In genomic region chr14:57145741-57146140, GRCm38 (mm10) we compare ENCODE assay signal across 18 mouse cellular contexts. TPM values are rescaled to one million over a fixed set of nuclear protein-coding genes. Genes with fewer than 3 reads are reported as not detected.
DNase-seq lines count a peak whose midpoint lies in the region; ATAC-seq and TF ChIP-seq lines count a peak whose summit lies in the region.
"Had no signal": no experiment of that assay in that cellular context is flagged by ENCODE, and none has a peak within 500 bp of the region (broad histone marks: within the 10 kb centered on the region; RNA-seq: fewer than 3 reads in every experiment).

No protein-coding gene starts in this region.

- H3K36me3 ChIP-seq in hindbrain, embryonic 14.5 days (replicated peaks; ENCODE audit: control insufficient read depth, insufficient read depth): no peaks in the 10 kb centered on the region
- H3K36me3 ChIP-seq in hindbrain, embryonic 11.5 days (ENCODE audit: control insufficient read depth, insufficient read depth, low read length): no peaks in the 10 kb centered on the region
- H3K36me3 ChIP-seq in kidney, embryonic 16.5 days (ENCODE audit: insufficient read depth, low read length): no peaks in the 10 kb centered on the region
- no peaks in the 10 kb centered on the region for H3K36me3 ChIP-seq in stomach, embryonic 14.5 days (ENCODE audit: control insufficient read depth, insufficient read depth, low read length)
- no peaks in the 10 kb centered on the region for H3K36me3 ChIP-seq in stomach, postnatal 0 days (ENCODE audit: control insufficient read depth, insufficient read depth, low read length)
- H3K36me3 ChIP-seq: G1E; limb, embryonic 15.5 days; midbrain, embryonic 15.5 days had no signal

- no peaks in the 10 kb centered on the region for H3K27me3 ChIP-seq in hindbrain, embryonic 14.5 days (ENCODE audit: control insufficient read depth, insufficient read depth, low read length)
- no peaks in the 10 kb centered on the region for H3K27me3 ChIP-seq in hindbrain, embryonic 11.5 days (ENCODE audit: control insufficient read depth, insufficient read depth, low read length)
- H3K27me3 ChIP-seq in kidney, embryonic 16.5 days (ENCODE audit: insufficient read depth, low read length): no peaks in the 10 kb centered on the region
- H3K27me3 ChIP-seq in stomach, embryonic 14.5 days (ENCODE audit: control insufficient read depth, insufficient read depth, low read length): no peaks in the 10 kb centered on the region
- no peaks in the 10 kb centered on the region for H3K27me3 ChIP-seq in stomach, postnatal 0 days (ENCODE audit: control insufficient read depth, insufficient read depth, low read length)
- H3K27me3 ChIP-seq: limb, embryonic 15.5 days; midbrain, embryonic 15.5 days had no signal

- H3K9ac ChIP-seq in hindbrain, embryonic 14.5 days: no peak overlapping the region
- no peak overlapping the region for H3K9ac ChIP-seq in hindbrain, embryonic 11.5 days (ENCODE audit: low read depth, low read length)
- H3K9ac ChIP-seq in kidney, embryonic 16.5 days (replicated peaks; ENCODE audit: low read length): no peak overlapping the region
- H3K9ac ChIP-seq in stomach, embryonic 14.5 days (replicated peaks; ENCODE audit: low read depth, low read length): no peak overlapping the region
- no peak overlapping the region for H3K9ac ChIP-seq in stomach, postnatal 0 days (ENCODE audit: low read length)
- H3K9ac ChIP-seq: limb, embryonic 15.5 days; liver, postnatal 0 days; midbrain, embryonic 15.5 days had no signal

- TF ChIP-seq CTCF in stomach, postnatal 0 days (IDR thresholded peaks at IDR 0.05; ENCODE audit: low read depth): no peak

- no peak for TF ChIP-seq EP300 in stomach, postnatal 0 days (optimal IDR thresholded peaks at IDR 0.05)

- DNase-seq in hindbrain, embryonic 14.5 days (ENCODE audit: low spot score): no peak
- no peak for DNase-seq in hindbrain, embryonic 11.5 days (ENCODE audit: low spot score)
- no peak for DNase-seq in kidney, postnatal 10 days
- DNase-seq in stomach, postnatal 0 days (ENCODE audit: low spot score): no peak
- DNase-seq in urinary bladder, postnatal 10 days (ENCODE audit: low spot score): no peak
- DNase-seq: adrenal gland, postnatal 10 days; cerebellum, adult 9-11 months; liver, postnatal 0 days had no signal

- H3K4me3 ChIP-seq in hindbrain, embryonic 14.5 days (replicated peaks; ENCODE audit: low read length): no peak overlapping the region
- no peak overlapping the region for H3K4me3 ChIP-seq in hindbrain, embryonic 11.5 days (ENCODE audit: low read depth, low read length)
- H3K4me3 ChIP-seq in kidney, embryonic 16.5 days (ENCODE audit: low read length): no peak overlapping the region
- no peak overlapping the region for H3K4me3 ChIP-seq in stomach, embryonic 14.5 days (ENCODE audit: low read depth, low read length)
- no peak overlapping the region for H3K4me3 ChIP-seq in stomach, postnatal 0 days (ENCODE audit: low read depth, low read length)
- H3K4me3 ChIP-seq: erythroblast, embryonic 14.5 days; limb, embryonic 15.5 days; midbrain, embryonic 15.5 days had no signal

- 0 out of 2 replicates have a peak, but pooled peaks cover 5% of the 10 kb centered on the region for H3K4me1 ChIP-seq in hindbrain, embryonic 14.5 days (replicated peaks; ENCODE audit: control insufficient read depth, insufficient read depth, low read length)
- H3K4me1 ChIP-seq in hindbrain, embryonic 11.5 days (replicated peaks; ENCODE audit: control insufficient read depth, insufficient read depth, low read length): no peaks in the 10 kb centered on the region
- H3K4me1 ChIP-seq in kidney, embryonic 16.5 days (ENCODE audit: insufficient read depth, low read length): no peaks in the 10 kb centered on the region
- H3K4me1 ChIP-seq in stomach, embryonic 14.5 days (ENCODE audit: control insufficient read depth, insufficient read depth, low read length): no peaks in the 10 kb centered on the region
- H3K4me1 ChIP-seq in stomach, postnatal 0 days (replicated peaks; ENCODE audit: control insufficient read depth, insufficient read depth): no peaks in the 10 kb centered on the region
- H3K4me1 ChIP-seq: limb, embryonic 15.5 days; midbrain, embryonic 15.5 days had no signal

- ATAC-seq in hindbrain, embryonic 14.5 days (ENCODE audit: low FRiP score): peak; percentile 43; the same call in 1 of the 2 replicates
- no peak for ATAC-seq in hindbrain, embryonic 11.5 days (ENCODE audit: low FRiP score)
- ATAC-seq in kidney, embryonic 16.5 days (ENCODE audit: low FRiP score, low TSS enrichment): 0 out of 2 replicates have a peak, but pooled peaks have one; percentile 39
- ATAC-seq in stomach, embryonic 14.5 days (ENCODE audit: insufficient number of reproducible peaks, insufficient read depth, low FRiP score, low read depth): peak; percentile 65; the same call in 1 of the 2 replicates
- no peak for ATAC-seq in stomach, postnatal 0 days (ENCODE audit: low FRiP score, low TSS enrichment)
- ATAC-seq: liver, postnatal 0 days; midbrain, embryonic 15.5 days had no signal

- 45% methylated on average over 4 of the region's 4 CpGs for WGBS in hindbrain, embryonic 14.5 days
- whole genome bisulfite sequencing in hindbrain, embryonic 11.5 days: 54% methylated on average over 4 of the region's 4 CpGs
- 26% methylated on average over 4 of the region's 4 CpGs for WGBS in kidney, embryonic 16.5 days
- WGBS in stomach, embryonic 14.5 days: 20% methylated on average over 4 of the region's 4 CpGs
- WGBS in stomach, postnatal 0 days: 26% methylated on average over 4 of the region's 4 CpGs

- no peak overlapping the region for H3K4me2 ChIP-seq in hindbrain, embryonic 14.5 days (replicated peaks)
- no peak overlapping the region for H3K4me2 ChIP-seq in hindbrain, embryonic 11.5 days (replicated peaks; ENCODE audit: low read depth, low read length)
- no peak overlapping the region for H3K4me2 ChIP-seq in kidney, embryonic 16.5 days (replicated peaks; ENCODE audit: low read depth, low read length)
- no peak overlapping the region for H3K4me2 ChIP-seq in stomach, embryonic 14.5 days (replicated peaks; ENCODE audit: low read depth, low read length)
- H3K4me2 ChIP-seq in stomach, postnatal 0 days (replicated peaks; ENCODE audit: low read depth): no peak overlapping the region
- H3K4me2 ChIP-seq: limb, embryonic 15.5 days; midbrain, embryonic 15.5 days had no signal

- H3K27ac ChIP-seq in hindbrain, embryonic 14.5 days: no peak overlapping the region
- H3K27ac ChIP-seq in hindbrain, embryonic 11.5 days (ENCODE audit: low read depth, low read length): no peak overlapping the region
- H3K27ac ChIP-seq in kidney, embryonic 16.5 days (ENCODE audit: low read length): no peak overlapping the region
- 0 out of 2 replicates have a peak overlapping the region, but pooled peaks have one; percentile 21 for H3K27ac ChIP-seq in stomach, embryonic 14.5 days (ENCODE audit: low read length)
- H3K27ac ChIP-seq in stomach, postnatal 0 days (replicated peaks): no peak overlapping the region
- H3K27ac ChIP-seq: limb, embryonic 15.5 days; midbrain, embryonic 15.5 days had no signal

- H3K9me3 ChIP-seq in hindbrain, embryonic 14.5 days (ENCODE audit: control insufficient read depth, low read length): no peaks in the 10 kb centered on the region
- no peaks in the 10 kb centered on the region for H3K9me3 ChIP-seq in hindbrain, embryonic 11.5 days (ENCODE audit: control insufficient read depth, low read length)
- H3K9me3 ChIP-seq in kidney, embryonic 16.5 days (ENCODE audit: low read length): no peaks in the 10 kb centered on the region; the same call in 1 of the 2 replicates
- H3K9me3 ChIP-seq in stomach, embryonic 14.5 days (ENCODE audit: control insufficient read depth, low read depth, low read length): no peaks in the 10 kb centered on the region
- H3K9me3 ChIP-seq in stomach, postnatal 0 days (ENCODE audit: control insufficient read depth, low read length): no peaks in the 10 kb centered on the region
- H3K9me3 ChIP-seq: G1E; limb, embryonic 15.5 days; midbrain, embryonic 15.5 days had no signal

RNA-seq across cellular contexts. Expression of gene Gjb6, which starts 12.3 kb away (rescaled TPM):
- polyA plus RNA-seq in hindbrain, embryonic 14.5 days (2014; fragmentation: Nextera tagmentation; extraction: Ambion mirVana): 23.0 and 25.9 TPM in 2 replicates
- 5.8 and 6.5 TPM in 2 replicates for polyA plus RNA-seq in hindbrain, embryonic 11.5 days (2014; fragmentation: Nextera tagmentation; extraction: Ambion mirVana)
- 0.55 and 1.1 TPM in 2 replicates for polyA plus RNA-seq in kidney, embryonic 16.5 days (2015; fragmentation: Nextera tagmentation; extraction: Ambion mirVana)
- polyA plus RNA-seq in stomach, embryonic 14.5 days (2014; fragmentation: Nextera tagmentation; extraction: Ambion mirVana): 0.86 and 1.4 TPM in 2 replicates
- 21.3 and 24.3 TPM in 2 replicates for polyA plus RNA-seq in stomach, postnatal 0 days (2015; fragmentation: Nextera tagmentation; extraction: Ambion mirVana)
- polyA plus RNA-seq: erythroblast, embryonic 14.5 days; G1E; heart, embryonic 14.5 days had no signal

RNA-seq across cellular contexts. Expression of gene Gm4491, which starts 30.1 kb away (rescaled TPM):
- not detected in 2 replicates for polyA plus RNA-seq in hindbrain, embryonic 14.5 days (2014; fragmentation: Nextera tagmentation; extraction: Ambion mirVana)
- polyA plus RNA-seq in hindbrain, embryonic 11.5 days (2014; fragmentation: Nextera tagmentation; extraction: Ambion mirVana): not detected in 2 replicates
- polyA plus RNA-seq in kidney, embryonic 16.5 days (2015; fragmentation: Nextera tagmentation; extraction: Ambion mirVana): not detected in 2 replicates
- polyA plus RNA-seq in stomach, embryonic 14.5 days (2014; fragmentation: Nextera tagmentation; extraction: Ambion mirVana): not detected in 2 replicates
- polyA plus RNA-seq in stomach, postnatal 0 days (2015; fragmentation: Nextera tagmentation; extraction: Ambion mirVana): not detected in 2 replicates
- polyA plus RNA-seq: erythroblast, embryonic 14.5 days; G1E; gonadal fat pad, adult 2 months; heart, embryonic 14.5 days; liver, postnatal 0 days; midbrain, embryonic 15.5 days; neural tube, embryonic 11.5 days; thymus, postnatal 0 days had no signal

RNA-seq across cellular contexts. Expression of gene Gjb2, which starts 41.2 kb away (rescaled TPM):
- 22.1 and 25.4 TPM in 2 replicates for polyA plus RNA-seq in hindbrain, embryonic 14.5 days (2014; fragmentation: Nextera tagmentation; extraction: Ambion mirVana)
- 21.1 and 34.3 TPM in 2 replicates for polyA plus RNA-seq in hindbrain, embryonic 11.5 days (2014; fragmentation: Nextera tagmentation; extraction: Ambion mirVana)
- 6.3 and 6.7 TPM in 2 replicates for polyA plus RNA-seq in kidney, embryonic 16.5 days (2015; fragmentation: Nextera tagmentation; extraction: Ambion mirVana)
- polyA plus RNA-seq in stomach, embryonic 14.5 days (2014; fragmentation: Nextera tagmentation; extraction: Ambion mirVana): 0.49 and 2.3 TPM in 2 replicates
- 77.8 and 78.1 TPM in 2 replicates for polyA plus RNA-seq in stomach, postnatal 0 days (2015; fragmentation: Nextera tagmentation; extraction: Ambion mirVana)
- polyA plus RNA-seq: G1E; heart, embryonic 14.5 days had no signal

Comparison
In these comparisons a context has a peak if more than half of its experiments do, and no peak if none do; other contexts are left out.
1. ATAC-seq: peak in hindbrain, embryonic 14.5 days (single experiment), kidney, embryonic 16.5 days (single experiment) and stomach, embryonic 14.5 days (single experiment); none in hindbrain, embryonic 11.5 days (single experiment) and stomach, postnatal 0 days (single experiment).